Mouse (Mus musculus): ENCODE data around the gene Tbca.

The Tbca gene

DNA sequence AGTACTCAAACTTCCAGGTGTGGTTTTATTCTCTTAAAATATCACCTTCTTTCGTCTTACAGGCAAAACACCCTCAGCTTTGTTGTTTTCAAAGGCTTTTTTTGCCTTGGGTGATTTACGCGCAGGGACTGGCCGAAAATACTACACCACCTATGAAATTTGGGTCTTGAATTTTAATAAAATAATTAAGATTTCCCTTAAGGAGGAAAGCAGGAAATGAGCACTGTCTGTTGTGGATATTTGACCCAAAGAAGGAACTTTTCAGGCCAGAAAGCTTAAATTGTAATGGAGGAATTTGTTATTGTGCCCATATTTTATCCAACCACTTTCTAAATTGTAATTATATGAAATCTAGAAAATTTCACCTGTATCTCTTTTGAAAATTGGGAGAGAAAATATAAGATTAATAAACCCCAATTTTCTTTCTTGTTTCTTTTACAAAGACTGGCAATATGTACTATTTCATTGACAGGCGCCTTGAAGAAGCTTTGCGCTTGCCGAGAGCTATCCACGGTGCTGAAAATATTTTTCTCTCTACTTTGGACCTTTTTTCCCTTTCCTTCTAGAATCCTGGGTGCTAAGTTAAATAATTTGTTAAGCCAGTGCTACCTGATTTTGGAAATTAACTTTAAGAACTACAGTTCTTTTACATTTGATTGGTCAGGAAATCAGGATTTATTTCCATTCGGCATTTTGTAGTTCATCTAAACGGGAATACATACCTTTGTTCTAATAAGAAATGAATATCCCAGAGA is 89.5 kb downstream of the Tbca start:
- no peak for DNase-seq (ENCODE audit: low read depth, low spot score)

GRCm38 (mm10) chr13:94881201-94881600 is 92.5 kb downstream of the Tbca start:
- DNase-seq (ENCODE audit: low read depth, low spot score): no peak

DNA sequence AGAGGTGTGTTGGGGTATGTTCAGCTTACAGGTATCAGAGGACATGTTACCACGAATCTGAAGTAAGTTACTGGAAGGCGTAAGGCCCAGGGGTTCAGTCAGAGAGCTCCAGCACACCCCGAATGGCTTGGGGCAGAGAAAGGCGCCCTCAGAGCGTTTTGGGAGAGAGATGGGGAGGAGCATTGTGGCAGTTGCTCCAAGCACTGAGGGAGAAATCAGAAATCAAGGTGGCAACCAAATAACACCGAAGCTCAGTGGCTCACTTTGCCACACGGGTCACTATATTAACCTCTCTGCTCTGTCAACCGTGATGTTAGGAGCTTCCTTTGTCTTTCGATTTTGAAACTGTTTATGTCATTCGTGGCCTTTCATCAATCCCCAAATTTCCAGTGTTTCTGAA is 93.5 kb downstream of the Tbca start:
- no peak for DNase-seq (ENCODE audit: low read depth, low spot score)

DNA sequence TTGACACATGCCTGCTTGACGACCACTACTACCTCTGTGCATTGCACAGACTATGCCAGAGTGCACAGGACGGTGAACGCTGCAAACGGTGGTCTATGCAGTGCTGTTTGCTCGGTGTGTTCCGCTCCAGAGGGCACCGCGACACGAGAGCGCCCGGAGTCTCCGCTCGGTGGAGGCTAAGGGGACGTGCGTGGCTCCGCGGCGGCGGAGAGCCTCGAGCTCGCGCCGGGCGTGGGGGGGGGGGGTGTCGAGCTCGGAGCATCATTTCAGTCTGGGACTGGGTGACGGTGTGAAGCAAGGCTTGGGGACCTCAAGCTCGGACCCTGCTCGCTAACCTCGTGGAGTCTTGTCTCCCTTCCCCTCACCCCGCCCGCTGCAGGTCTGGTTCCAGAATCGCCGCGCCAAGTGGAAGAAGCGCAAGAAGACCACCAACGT is 94.0 kb downstream of the Tbca start:
- no peak for DNase-seq (ENCODE audit: low read depth, low spot score)

- DNase-seq (ENCODE audit: low read depth, low spot score): no peak
Observed at GRCm38 (mm10) chr13:94883163-94883965, 94.7 kb downstream of the Tbca start.

DNA sequence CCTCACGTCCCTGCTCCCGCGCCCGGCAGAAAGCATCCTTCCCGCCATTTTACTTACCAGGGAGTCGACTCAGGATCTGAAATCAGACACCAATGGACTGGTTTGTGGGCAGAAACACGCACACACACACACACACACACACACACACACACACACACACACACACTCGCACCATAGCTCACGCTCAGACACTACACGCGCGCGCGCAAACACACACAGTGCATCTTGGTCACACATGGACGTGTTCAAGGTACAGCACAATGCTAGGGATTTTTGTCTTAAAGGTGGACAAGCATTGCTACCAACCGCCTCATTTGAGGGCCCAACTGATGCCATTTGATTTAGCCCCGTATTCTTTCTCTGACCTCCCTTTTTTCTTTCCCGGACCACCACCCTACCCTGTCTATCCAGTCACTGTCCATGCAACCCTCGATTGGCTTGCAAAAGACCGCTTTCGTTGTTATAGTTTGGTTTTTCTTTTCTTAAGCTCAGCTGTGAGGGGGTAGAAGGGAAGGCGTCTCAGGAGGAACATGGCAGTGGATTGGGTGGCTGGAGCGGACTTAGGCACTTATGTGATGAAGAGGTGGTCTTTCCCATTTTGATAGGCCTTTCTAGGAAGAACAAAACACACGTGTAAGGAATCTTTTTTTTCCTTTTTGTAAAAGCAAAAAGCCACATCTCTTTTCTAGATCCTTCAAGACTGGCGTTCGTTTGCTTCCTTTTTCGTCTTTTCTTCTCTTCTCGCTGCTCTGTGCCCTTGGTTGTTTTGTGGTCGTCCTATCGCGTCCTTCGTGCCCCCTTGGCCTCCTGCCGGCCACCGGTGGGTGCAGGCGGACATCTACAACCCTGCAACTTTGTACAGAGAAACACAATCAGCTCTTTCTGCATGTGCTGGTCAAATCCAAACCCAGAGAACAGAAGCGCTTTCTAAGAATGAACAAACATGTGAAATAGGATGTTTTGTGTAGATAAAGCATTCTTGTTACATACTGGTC is 95.6 kb downstream of the Tbca start:
- no peak for DNase-seq (ENCODE audit: low read depth, low spot score)

DNA sequence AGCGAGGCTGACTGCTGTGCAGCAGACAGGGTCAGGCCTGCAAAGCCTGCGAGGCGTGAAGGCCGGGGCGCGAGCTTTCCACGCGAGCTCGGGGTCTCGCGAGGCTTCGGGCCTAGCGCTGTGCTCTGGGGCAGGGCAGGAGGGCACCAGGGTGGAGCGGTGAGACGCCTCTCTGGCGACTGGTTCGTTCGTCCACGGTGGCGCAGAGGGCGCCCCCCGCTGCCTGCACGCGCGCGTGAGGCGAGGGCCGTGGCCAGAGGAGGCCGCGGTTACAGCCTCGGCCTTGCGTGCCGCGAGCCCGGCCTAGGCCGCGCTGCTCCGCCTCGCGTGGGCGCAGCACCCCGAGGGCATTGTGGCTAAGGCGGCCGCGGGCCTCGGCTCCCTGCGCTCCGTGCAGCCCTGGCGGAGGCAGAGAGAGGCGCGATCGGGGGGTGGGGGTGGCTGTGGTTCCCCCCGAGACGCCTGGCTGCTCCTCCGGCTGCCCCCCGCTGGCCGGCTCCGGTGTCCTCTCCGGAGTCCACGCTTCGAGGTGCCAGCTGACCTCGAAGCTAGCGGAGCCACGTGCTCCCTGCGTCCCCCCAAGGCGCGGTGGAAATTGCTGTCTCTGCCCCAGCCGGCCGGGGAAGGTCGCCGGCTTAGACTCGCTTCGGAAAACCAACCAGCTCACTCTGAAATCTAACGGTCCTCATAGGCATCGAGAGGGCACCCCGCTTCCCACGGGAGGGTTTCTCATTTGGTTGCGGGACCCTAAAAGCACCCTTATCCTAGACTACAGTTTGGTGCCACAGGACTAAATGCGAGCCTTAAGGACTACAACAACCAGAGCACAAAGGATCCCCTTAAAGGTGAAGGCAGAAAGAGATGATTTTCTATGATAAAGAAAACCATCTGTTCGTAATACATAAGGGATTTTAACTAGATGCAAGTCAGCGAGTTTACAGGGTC is 96.9 kb downstream of the Tbca start:
- DNase-seq (ENCODE audit: low read depth, low spot score): no peak

Data from CD4-positive, CD25-positive, alpha-beta regulatory T cell, adult 2 months (primary cell).